Mouse (Mus musculus): ENCODE data around the gene Gm20388.

- TF ChIP-seq POLR2AphosphoS5 (IDR thresholded peaks at IDR 0.05; ENCODE audit: insufficient replicate concordance, low read depth, low read length) (no peak), CTCF (IDR thresholded peaks at IDR 0.05; ENCODE audit: low read depth, low read length) (no peak), TAL1 (conservative IDR thresholded peaks at IDR 0.05; ENCODE audit: low read depth, low read length) (no peak), GATA1 (IDR thresholded peaks at IDR 0.05; ENCODE audit: borderline replicate concordance, low read length) (no peak)
Measured at GRCm38 (mm10) chr8:124077377-124077776, 4166.7 kb downstream of the Gm20388 start.

All from G1E (cell line).